Mouse (Mus musculus): Measurements from ENCODE around the gene Suclg2. TPM values are rescaled to one million over a fixed set of nuclear protein-coding genes. Genes with fewer than 3 reads are reported as not detected.

Gene Suclg2
- polyA plus RNA-seq, 1 experiment: 85.3 TPM

GRCm38 (mm10) chr6:95571620-95572019, 147.0 kb downstream of the Suclg2 start:
- TF ChIP-seq GATA1 (IDR thresholded peaks at IDR 0.05; ENCODE audit: low read length): no peak

- no peak for TF ChIP-seq GATA1 (IDR thresholded peaks at IDR 0.05; ENCODE audit: low read length)
These were observed 155.1 kb downstream of the Suclg2 start for GRCm38 (mm10) chr6:95563355-95564009.

- TF ChIP-seq GATA1 (IDR thresholded peaks at IDR 0.05; ENCODE audit: low read length): no peak
These were observed 162.3 kb downstream of the Suclg2 start for GRCm38 (mm10) chr6:95556320-95556719.

- TF ChIP-seq GATA1 (IDR thresholded peaks at IDR 0.05; ENCODE audit: low read length): no peak
These were observed 166.2 kb downstream of the Suclg2 start for GRCm38 (mm10) chr6:95552339-95552950.

GRCm38 (mm10) chr6:95551000-95551399, 167.6 kb downstream of the Suclg2 start:
- TF ChIP-seq GATA1 (IDR thresholded peaks at IDR 0.05; ENCODE audit: low read length): no peak

GRCm38 (mm10) chr6:95546189-95546832, 172.3 kb downstream of the Suclg2 start:
- TF ChIP-seq GATA1 (IDR thresholded peaks at IDR 0.05; ENCODE audit: low read length): no peak

- TF ChIP-seq GATA1 (IDR thresholded peaks at IDR 0.05; ENCODE audit: low read length): no peak
These were observed 172.9 kb downstream of the Suclg2 start for GRCm38 (mm10) chr6:95545714-95546113.

- no peak for TF ChIP-seq GATA1 (IDR thresholded peaks at IDR 0.05; ENCODE audit: low read length)
These were observed 173.3 kb downstream of the Suclg2 start for GRCm38 (mm10) chr6:95545296-95545695.

GRCm38 (mm10) chr6:95535191-95535590, 183.4 kb downstream of the Suclg2 start:
- no peak for TF ChIP-seq GATA1 (IDR thresholded peaks at IDR 0.05; ENCODE audit: low read length)

- no peak for TF ChIP-seq GATA1 (IDR thresholded peaks at IDR 0.05; ENCODE audit: low read length)
These were observed 198.8 kb downstream of the Suclg2 start for GRCm38 (mm10) chr6:95519846-95520245.

- TF ChIP-seq GATA1 (IDR thresholded peaks at IDR 0.05; ENCODE audit: low read length): no peak
These were observed 200.2 kb downstream of the Suclg2 start for GRCm38 (mm10) chr6:95518406-95518805.

GRCm38 (mm10) chr6:95515721-95516120, 202.9 kb downstream of the Suclg2 start:
- no peak for TF ChIP-seq GATA1 (IDR thresholded peaks at IDR 0.05; ENCODE audit: low read length)

GRCm38 (mm10) chr6:95514726-95515125, 203.9 kb downstream of the Suclg2 start:
- no peak for TF ChIP-seq GATA1 (IDR thresholded peaks at IDR 0.05; ENCODE audit: low read length)

- no peak for TF ChIP-seq GATA1 (IDR thresholded peaks at IDR 0.05; ENCODE audit: low read length)
These were observed 206.9 kb downstream of the Suclg2 start for GRCm38 (mm10) chr6:95511689-95512088.

GRCm38 (mm10) chr6:95500771-95501170, 217.8 kb downstream of the Suclg2 start:
- TF ChIP-seq GATA1 (IDR thresholded peaks at IDR 0.05; ENCODE audit: low read length): no peak

GRCm38 (mm10) chr6:95499639-95500038, 219.0 kb downstream of the Suclg2 start:
- TF ChIP-seq GATA1 (IDR thresholded peaks at IDR 0.05; ENCODE audit: low read length): no peak

Measured in G1E-ER4 (cell line).